Mouse (Mus musculus): Measurements from ENCODE around the gene Dram2. TPM values are rescaled to one million over a fixed set of nuclear protein-coding genes. Genes with fewer than 3 reads are reported as not detected.

Gene Dram2
- 41.0 and 42.6 TPM in 2 replicates for polyA plus RNA-seq (2015; fragmentation: Nextera tagmentation; extraction: Ambion mirVana)

DNA sequence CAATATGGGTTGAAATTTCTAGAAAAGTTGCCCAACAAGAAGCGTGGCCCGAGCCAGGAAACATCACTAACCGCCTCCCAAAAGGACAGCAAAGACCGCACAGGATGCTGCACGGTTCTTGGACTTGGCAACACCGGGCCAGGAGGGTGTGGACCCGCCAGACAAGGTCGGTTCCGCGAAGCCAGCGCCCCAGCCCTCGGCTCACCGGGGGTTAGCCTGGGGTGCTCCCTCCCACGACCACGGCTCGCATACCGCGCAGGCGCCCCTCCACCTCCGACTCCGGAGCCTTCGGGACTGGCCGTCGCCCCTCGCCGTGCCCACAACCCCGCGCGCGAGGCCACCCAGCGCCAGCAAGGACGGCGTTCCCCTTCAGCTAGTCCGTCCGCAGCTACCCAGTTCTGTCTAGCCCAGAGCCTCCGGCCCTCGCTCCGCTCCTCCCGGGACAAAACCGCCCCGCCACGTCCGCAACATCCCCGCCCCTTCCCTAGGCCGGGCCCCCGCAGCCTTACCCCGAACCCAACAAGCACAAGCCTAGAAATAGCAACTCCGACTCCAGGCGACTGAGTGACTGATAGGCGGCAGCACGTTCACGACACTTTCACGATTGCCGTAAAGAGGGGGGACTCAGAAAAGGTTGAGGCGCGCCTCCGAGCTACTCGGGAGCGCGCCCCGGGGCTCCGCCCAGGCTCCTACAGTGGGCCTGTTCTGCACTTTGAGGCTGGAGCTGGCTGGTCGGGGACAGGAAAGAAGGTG, at the start of gene Dram2, which contains the start of gene Cept1:
Gene Dram2, plus strand, starts transcription at position 628 of the 753 bp plus-strand sequence.
Gene Cept1, minus strand, starts transcription at position 632 of the 753 bp plus-strand sequence.
- under 1% methylated on average over 59 of the region's 63 CpGs for WGBS
- Histone ChIP-seq H3K4me2 (peak within 1 kb of the TSS; percentile 70), H3K27me3 (no peaks in the 10 kb centered on the region), H3K9me3 (replicated peaks) (no peaks in the 10 kb centered on the region), H3K27ac (peak within 1 kb of the TSS; percentile 94), H3K9ac (peak within 1 kb of the TSS; percentile 92), H3K36me3 (ENCODE audit: poor library complexity, severe bottlenecking) (0 out of 2 replicates have a peak, but pooled peaks cover 6% of the 10 kb centered on the region), H3K4me3 (peak within 1 kb of the TSS; percentile 88), H3K4me1 (peaks cover 22% of the 10 kb centered on the region)
- ATAC-seq: peak; percentile 97

DNA sequence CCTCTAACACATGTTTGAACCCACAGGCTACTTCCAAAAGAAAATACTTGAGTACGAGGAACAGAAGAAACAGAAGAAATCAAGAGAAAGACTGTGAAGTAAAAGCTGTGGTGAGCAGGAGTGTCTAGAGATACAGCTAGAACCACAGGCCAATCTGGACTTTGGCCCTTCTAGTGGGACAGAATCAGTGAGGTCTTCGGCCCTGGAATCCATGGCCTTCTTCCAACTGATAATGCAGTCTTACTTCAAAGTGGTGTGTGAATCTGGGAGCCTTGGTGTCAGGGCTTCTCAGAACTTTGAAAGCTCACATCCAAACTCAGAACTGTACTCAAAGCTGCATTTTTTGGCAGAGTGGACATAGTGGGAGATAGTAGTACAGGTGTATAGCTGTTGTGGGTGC, 47.1 kb upstream of the Dram2 start:
- Histone ChIP-seq H3K4me1 (no peaks in the 10 kb centered on the region), H3K9ac (no peak overlapping the region), H3K36me3 (ENCODE audit: poor library complexity, severe bottlenecking) (peaks cover 18% of the 10 kb centered on the region), H3K27ac (no peak overlapping the region), H3K27me3 (no peaks in the 10 kb centered on the region), H3K4me3 (no peak overlapping the region), H3K4me2 (no peak overlapping the region), H3K9me3 (replicated peaks) (no peaks in the 10 kb centered on the region)
- ATAC-seq: no peak
- WGBS: 90% methylated on average over 2 of the region's 2 CpGs

DNA sequence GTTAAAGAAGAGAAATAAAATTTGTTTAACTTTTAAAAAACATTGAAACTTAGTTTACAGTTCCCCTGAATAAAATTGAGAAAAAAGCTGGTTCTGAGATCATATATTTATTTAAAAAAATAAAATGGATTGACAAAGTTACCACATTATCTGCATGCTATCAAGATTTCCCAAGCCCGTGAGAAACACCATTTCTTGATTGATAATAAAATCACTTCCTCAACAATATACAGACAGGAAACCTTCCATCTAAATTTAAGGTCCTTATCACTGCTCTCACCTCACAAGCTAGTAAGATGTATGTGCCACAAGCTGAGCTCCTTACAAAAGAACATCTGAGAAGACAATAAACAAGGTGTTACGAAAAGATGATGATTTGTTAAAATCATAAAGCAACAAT, 44.7 kb upstream of the Dram2 start:
- Histone ChIP-seq H3K9me3 (replicated peaks) (no peaks in the 10 kb centered on the region), H3K4me1 (no peaks in the 10 kb centered on the region), H3K9ac (no peak overlapping the region), H3K27ac (no peak overlapping the region), H3K27me3 (no peaks in the 10 kb centered on the region), H3K4me2 (no peak overlapping the region), H3K4me3 (no peak overlapping the region), H3K36me3 (ENCODE audit: poor library complexity, severe bottlenecking) (peaks cover 18% of the 10 kb centered on the region)
- WGBS: 93% methylated on average over 2 of the region's 2 CpGs
- no peak for ATAC-seq

DNA sequence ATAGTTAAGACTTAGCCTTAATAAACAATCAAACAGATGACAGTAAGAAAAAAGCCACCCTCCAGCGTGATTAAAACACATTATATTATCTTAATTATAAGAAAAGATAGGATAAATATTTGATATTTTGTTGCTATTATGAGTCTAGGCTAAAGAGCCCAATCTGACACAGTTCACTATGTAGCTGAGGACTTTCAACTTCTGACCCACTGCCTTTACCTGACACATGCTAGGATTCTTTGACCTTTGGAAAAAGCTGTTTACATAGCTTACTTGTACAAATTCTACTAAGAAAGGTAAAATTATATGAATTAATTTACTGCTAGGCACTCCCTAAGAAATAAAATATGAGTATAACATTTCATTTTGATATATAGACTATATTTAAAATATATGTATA, 36.9 kb upstream of the Dram2 start:
- 91% methylated on average over 1 of the region's 1 CpGs for WGBS
- Histone ChIP-seq H3K4me3 (no peak overlapping the region), H3K4me2 (no peak overlapping the region), H3K27me3 (no peaks in the 10 kb centered on the region), H3K4me1 (no peaks in the 10 kb centered on the region), H3K36me3 (ENCODE audit: poor library complexity, severe bottlenecking) (no peaks in the 10 kb centered on the region; the same call in 1 of the 2 replicates), H3K27ac (no peak overlapping the region), H3K9me3 (replicated peaks) (no peaks in the 10 kb centered on the region), H3K9ac (no peak overlapping the region)
- ATAC-seq: no peak

DNA sequence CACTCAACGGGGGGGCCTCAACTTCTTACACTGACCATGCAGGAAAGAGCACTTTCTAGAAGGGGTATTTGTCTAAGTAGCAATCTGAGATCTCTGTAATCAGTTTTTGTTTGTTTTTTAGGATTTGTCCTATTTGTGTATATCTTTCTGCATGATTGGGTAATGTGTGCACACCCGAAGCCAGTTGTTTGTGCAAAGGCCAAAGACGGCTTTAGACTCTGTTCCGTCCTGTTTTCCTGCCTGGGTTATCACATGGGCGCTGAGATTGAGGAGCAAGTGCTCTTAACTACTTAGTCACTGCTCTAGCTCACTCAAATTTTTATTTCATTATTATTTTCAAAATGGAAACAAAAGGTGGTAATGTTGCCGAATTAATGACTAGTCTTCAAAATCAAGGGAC, 32.6 kb upstream of the Dram2 start:
- Histone ChIP-seq H3K27me3 (no peaks in the 10 kb centered on the region), H3K27ac (no peak overlapping the region), H3K4me3 (no peak overlapping the region), H3K9me3 (replicated peaks) (no peaks in the 10 kb centered on the region), H3K4me1 (no peaks in the 10 kb centered on the region), H3K4me2 (no peak overlapping the region), H3K9ac (no peak overlapping the region), H3K36me3 (ENCODE audit: poor library complexity, severe bottlenecking) (no peaks in the 10 kb centered on the region)
- 89% methylated on average over 6 of the region's 6 CpGs for WGBS
- no peak for ATAC-seq

DNA sequence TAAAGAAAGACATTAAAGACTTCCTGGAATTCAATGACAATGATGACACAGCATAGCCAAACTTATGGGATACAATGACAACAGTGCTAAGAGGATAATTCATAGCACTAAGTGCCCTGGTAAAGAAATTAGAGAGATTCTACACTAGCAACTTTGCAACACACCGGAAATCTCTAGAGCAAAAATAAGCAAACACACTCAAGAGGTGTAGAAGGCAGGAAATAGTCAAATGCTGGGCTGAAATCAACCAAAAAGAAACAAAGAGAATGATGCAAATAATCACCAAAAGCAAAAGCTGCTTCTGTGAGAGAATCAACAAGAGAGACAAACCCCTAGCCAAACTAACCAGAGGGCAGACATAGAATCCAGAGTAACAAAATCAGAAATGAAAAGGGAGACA, 24.9 kb upstream of the Dram2 start:
- WGBS: 95% methylated on average over 1 of the region's 1 CpGs
- Histone ChIP-seq H3K4me3 (no peak overlapping the region), H3K9ac (no peak overlapping the region), H3K27me3 (no peaks in the 10 kb centered on the region), H3K36me3 (ENCODE audit: poor library complexity, severe bottlenecking) (no peaks in the 10 kb centered on the region), H3K4me2 (no peak overlapping the region), H3K9me3 (replicated peaks) (no peaks in the 10 kb centered on the region), H3K27ac (no peak overlapping the region), H3K4me1 (no peaks in the 10 kb centered on the region)
- ATAC-seq: no peak

DNA sequence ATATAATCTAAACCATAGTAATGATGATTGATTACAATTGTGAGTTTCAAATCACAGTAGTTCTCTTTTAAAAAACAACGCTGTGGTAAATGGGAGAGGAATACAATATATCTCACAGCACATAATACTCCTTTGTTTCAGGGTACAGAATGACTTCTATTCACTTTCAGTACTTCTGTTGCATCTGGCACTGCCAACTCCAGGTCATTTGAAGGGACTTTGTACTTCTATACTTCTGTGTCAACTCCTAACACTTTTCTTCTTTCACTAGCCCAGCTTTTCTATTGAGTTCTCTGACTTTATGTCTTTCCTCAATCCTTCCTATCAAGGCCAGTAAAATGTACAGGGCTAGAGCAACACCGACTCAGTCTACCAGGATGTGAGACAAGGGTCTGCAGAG, 21.2 kb upstream of the Dram2 start:
- no peak for ATAC-seq
- no peak overlapping the region for H3K4me2 ChIP-seq
- no peak overlapping the region for H3K27ac ChIP-seq
- no peaks in the 10 kb centered on the region for H3K4me1 ChIP-seq
- H3K9ac ChIP-seq: no peak overlapping the region
- 87% methylated on average over 2 of the region's 2 CpGs for WGBS
- no peaks in the 10 kb centered on the region for H3K36me3 ChIP-seq (ENCODE audit: poor library complexity, severe bottlenecking)
- no peak overlapping the region for H3K4me3 ChIP-seq
- no peaks in the 10 kb centered on the region for H3K27me3 ChIP-seq
- H3K9me3 ChIP-seq (replicated peaks): no peaks in the 10 kb centered on the region

DNA sequence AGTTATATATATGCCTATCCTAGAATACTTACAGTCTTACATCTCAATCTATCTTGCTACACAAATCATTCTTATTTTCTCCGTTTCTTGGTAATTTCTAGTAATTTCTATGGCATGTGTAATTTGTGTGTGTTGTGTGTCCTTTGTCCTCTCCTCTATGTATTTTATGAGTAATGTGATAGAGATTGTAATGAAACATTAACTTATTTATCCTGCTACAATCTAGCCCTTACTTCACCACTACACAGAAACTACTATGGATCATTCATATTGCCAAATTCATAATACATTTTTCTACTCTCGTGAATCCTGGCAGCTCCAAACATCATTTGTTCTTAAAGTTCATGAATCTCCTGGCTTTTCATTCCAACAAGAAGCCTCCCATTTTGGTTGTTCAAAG, 19.6 kb upstream of the Dram2 start:
- ATAC-seq: no peak
- Histone ChIP-seq H3K4me1 (no peaks in the 10 kb centered on the region), H3K27me3 (no peaks in the 10 kb centered on the region), H3K9ac (no peak overlapping the region), H3K36me3 (ENCODE audit: poor library complexity, severe bottlenecking) (no peaks in the 10 kb centered on the region), H3K4me2 (no peak overlapping the region), H3K4me3 (no peak overlapping the region), H3K9me3 (replicated peaks) (no peaks in the 10 kb centered on the region), H3K27ac (no peak overlapping the region)
- WGBS: 88% methylated on average over 2 of the region's 2 CpGs

DNA sequence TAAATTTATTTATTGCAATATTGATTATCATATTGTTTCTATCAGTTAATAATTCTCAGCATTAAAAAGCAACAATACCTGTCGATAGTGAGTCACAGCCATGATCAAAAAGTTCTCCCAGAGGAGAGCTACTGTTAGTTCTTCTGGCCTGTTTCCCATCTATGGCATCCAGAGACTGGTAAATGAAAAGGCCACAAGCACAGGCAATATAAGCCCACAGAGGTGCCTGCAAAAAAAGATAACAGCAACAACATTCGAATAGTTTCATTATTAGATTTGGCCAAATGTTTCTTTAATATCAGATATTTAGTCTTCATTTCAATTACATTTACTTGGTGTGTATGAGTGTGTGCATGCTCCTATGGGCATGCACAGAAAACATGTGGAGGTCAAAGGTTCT, 14.3 kb upstream of the Dram2 start:
- H3K27me3 ChIP-seq: no peaks in the 10 kb centered on the region
- ATAC-seq: no peak
- H3K9me3 ChIP-seq (replicated peaks): no peaks in the 10 kb centered on the region
- no peak overlapping the region for H3K4me2 ChIP-seq
- peaks cover 5% of the 10 kb centered on the region; the same call in 1 of the 2 replicates for H3K36me3 ChIP-seq (ENCODE audit: poor library complexity, severe bottlenecking)
- no peak overlapping the region for H3K9ac ChIP-seq
- H3K4me3 ChIP-seq: no peak overlapping the region
- H3K4me1 ChIP-seq: no peaks in the 10 kb centered on the region
- no peak overlapping the region for H3K27ac ChIP-seq
- WGBS: 92% methylated on average over 2 of the region's 2 CpGs

DNA sequence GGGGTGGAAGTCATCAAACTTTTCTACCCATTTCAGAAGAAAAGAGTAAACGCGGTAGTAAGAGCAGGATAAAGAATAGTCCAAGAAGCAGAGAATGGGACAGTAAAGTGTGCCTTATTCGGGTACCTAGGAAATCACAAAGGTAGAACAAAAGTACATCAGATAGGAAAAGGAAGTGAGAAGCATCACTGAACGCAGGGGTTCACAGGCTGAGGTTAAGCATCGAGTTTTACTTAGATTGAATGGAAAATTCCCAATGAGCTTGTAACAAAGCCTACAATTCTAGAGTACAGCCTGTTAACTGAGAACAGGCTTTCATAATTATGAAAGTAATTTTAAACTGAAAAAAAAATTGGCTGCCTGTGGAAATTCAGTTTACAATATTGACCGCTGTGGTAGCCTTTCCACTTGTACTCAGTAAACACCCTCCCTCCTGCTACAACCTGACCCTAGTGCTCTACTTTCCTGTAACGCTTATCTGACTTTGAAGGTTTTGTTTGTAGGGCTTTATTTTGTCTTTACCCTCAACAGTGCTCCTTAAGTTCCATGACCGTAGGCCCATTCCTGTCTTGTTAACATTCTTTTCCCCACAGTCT, 2.8 kb upstream of the Dram2 start:
- Histone ChIP-seq H3K27me3 (no peaks in the 10 kb centered on the region), H3K27ac (no peak overlapping the region), H3K4me3 (no peak overlapping the region), H3K9me3 (replicated peaks) (no peaks in the 10 kb centered on the region), H3K4me1 (peaks cover 17% of the 10 kb centered on the region), H3K9ac (no peak overlapping the region), H3K4me2 (no peak overlapping the region), H3K36me3 (ENCODE audit: poor library complexity, severe bottlenecking) (no peaks in the 10 kb centered on the region)
- 93% methylated on average over 8 of the region's 8 CpGs for WGBS
- no peak for ATAC-seq

DNA sequence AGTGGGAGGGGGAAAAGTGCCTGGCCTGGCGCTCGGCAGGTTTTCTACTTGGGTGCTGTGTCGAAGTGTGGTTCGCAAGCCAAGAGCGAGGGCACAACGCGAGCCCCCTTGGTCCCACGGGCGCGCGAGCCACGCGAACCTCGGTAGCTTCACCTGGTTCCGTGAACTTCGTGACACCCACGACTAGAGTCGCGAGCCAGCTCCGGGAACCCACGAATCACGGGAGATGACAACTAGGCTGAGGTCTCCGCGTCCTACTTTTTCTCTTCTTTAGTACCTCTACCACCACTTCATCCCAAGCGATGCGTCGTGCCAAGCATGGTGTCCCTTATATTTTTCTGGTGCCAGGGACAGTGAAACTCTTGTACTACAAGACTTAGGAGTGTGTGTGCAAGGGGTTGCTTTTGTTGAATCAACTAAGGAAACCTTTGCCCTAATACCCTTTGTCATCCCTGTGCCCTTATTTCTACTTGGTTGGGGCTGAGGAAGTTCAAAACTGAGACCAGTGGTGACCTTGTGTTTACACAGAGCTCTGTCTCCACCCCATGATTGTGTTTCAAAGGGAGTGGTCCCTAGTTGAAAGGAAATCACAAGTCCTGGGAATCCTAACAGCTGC, 434 bp downstream of the Dram2 start:
- Histone ChIP-seq H3K27me3 (no peaks in the 10 kb centered on the region), H3K9me3 (replicated peaks) (no peaks in the 10 kb centered on the region), H3K36me3 (ENCODE audit: poor library complexity, severe bottlenecking) (0 out of 2 replicates have a peak, but pooled peaks cover 7% of the 10 kb centered on the region), H3K4me2 (peak overlapping the region; percentile 70), H3K27ac (peak overlapping the region; percentile 72), H3K9ac (peak overlapping the region; percentile 92), H3K4me3 (peak overlapping the region; percentile 88), H3K4me1 (peaks cover 22% of the 10 kb centered on the region)
- under 1% methylated on average over 27 of the region's 27 CpGs for WGBS
- peak; percentile 50 for ATAC-seq

DNA sequence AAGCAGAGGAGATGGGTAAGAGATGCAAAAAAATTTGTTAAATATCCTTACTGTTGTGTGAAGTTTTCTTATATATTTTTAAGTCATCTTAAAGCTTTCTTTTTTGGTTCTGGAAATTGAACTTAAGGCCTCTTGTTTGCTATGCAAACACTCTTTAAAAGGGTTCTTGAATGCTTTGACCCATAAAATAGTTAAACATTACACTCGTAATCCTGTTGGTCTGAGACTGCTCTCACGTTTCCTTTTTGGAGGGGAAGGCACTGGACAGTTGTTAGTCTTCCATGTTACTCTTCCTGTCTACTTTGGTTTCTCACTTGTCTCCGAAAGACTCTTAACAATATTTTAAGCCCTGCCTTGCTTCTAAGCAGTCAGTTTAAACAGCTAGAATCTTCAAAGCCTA, 1.4 kb downstream of the Dram2 start:
- ATAC-seq: no peak
- Histone ChIP-seq H3K9ac (no peak overlapping the region), H3K4me3 (no peak overlapping the region), H3K4me2 (peak overlapping the region; percentile 29; the same call in 1 of the 2 replicates), H3K27ac (no peak overlapping the region), H3K36me3 (ENCODE audit: poor library complexity, severe bottlenecking) (peaks cover 14% of the 10 kb centered on the region; the same call in 1 of the 2 replicates), H3K4me1 (peaks cover 22% of the 10 kb centered on the region), H3K27me3 (no peaks in the 10 kb centered on the region), H3K9me3 (replicated peaks) (no peaks in the 10 kb centered on the region)
- 54% methylated on average over 3 of the region's 3 CpGs for WGBS
